Mouse (Mus musculus): ENCODE data around the gene Bdh2.

Bdh2 gene

GRCm38 (mm10) chr3:135280669-135281415 lies at the start of gene Bdh2:
Bdh2 (plus strand) TSS chr3:135281221.
- in situ Hi-C loops (cut with MseI, MboI), result loop anchor here (5.0 to 25.0 kb wide), 2 partner anchors 46 to 431 kb away; no protein-coding TSS in a partner anchor

GRCm38 (mm10) chr3:135232058-135232457 lies 49.0 kb upstream of the Bdh2 start:
- in situ Hi-C loops (cut with MseI, MboI), result no loop called here

DNA sequence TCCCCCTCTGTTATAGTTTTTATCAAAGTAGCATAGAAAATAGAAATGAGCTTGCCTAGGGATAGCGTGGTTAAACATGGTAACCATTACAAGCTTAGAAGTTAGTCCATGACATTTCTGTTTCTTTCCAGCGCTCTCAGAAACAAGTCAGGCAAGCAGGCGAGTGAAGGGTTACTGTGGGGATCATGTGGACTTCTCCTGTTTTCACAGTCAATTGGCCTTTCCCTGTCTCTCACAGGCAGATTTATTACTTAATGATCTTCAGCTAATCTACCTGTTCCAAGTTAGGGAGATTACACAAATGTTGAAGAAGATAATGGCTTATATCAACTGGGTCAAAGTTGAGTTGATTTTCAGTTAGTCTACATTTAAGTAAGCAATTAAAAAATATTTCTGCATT lies 48.6 kb upstream of the Bdh2 start:
- in situ Hi-C loops (cut with MseI, MboI), result no loop called here

DNA sequence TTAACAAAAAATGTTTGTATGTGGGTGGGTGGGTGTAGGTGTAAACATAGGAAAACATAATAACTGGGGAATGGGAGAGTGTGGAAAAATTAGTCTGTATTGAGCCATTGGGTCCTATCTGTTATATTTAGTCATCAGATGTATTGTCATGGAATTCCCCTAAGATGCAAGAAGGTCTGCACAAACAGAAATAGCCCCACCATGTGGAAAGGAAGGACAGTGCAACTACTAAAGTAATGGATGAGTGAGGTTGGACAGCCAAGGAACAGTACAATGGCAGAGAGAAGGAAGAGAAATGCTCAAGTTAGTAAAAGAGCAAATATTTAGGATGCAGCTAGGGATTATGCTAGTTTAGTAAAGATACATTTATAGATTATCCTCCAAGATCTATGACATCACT lies 35.3 kb upstream of the Bdh2 start:
- in situ Hi-C loops (cut with MseI, MboI), result no loop called here

- in situ Hi-C loops (cut with MseI, MboI), result no loop called here
These were observed 34.2 kb upstream of the Bdh2 start for GRCm38 (mm10) chr3:135246828-135247227.

- in situ Hi-C loops (cut with MseI, MboI), result no loop called here
These were observed 31.9 kb upstream of the Bdh2 start for GRCm38 (mm10) chr3:135249104-135249503.

DNA sequence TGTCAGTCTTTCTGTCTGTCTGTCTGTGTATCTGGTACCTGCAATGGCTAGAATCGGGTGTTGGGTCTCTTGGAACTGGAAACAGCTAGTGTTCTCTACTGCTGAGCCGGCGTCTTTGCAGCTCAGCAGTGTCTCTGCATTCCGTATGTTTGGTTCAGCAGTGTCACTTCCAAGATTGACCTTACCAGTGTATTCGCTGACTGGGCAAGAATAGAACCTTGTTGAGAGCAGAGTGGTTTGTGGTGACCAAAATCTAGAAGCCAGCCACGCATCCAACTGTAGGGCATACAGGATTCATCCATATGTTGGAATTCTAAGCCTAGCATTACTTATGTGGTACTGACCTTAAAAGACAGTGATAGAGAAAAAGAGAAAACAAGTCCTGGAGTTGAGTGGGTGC lies 29.2 kb upstream of the Bdh2 start:
- in situ Hi-C loops (cut with MseI, MboI), result no loop called here

- in situ Hi-C loops (cut with MseI, MboI), result no loop called here
These were observed 26.2 kb upstream of the Bdh2 start for GRCm38 (mm10) chr3:135254784-135255183.

DNA sequence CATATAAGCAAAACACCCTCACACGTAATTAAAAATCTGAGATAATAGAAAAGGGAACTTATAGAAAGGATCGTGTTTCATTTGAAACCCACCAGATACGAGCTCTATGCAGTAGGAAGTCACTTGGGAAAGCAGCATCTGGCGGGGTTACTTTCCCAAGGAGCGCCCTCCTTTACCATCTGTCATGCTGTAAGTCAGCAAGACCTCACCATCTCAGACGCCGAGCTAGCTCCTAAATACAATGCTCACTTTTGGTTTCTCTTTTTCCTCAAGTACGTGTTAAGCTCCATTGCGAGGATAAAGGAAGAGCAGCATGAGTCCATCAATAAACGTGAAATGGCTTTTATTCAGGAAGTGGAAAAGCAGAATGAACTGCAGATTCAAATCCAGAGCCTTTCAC lies 22.1 kb upstream of the Bdh2 start:
- in situ Hi-C loops (cut with MseI, MboI), result no loop called here

GRCm38 (mm10) chr3:135260233-135260632 lies 20.8 kb upstream of the Bdh2 start:
- in situ Hi-C loops (cut with MseI, MboI), result no loop called here

GRCm38 (mm10) chr3:135268616-135269015 lies 12.4 kb upstream of the Bdh2 start:
- in situ Hi-C loops (cut with MseI, MboI), result no loop called here

DNA sequence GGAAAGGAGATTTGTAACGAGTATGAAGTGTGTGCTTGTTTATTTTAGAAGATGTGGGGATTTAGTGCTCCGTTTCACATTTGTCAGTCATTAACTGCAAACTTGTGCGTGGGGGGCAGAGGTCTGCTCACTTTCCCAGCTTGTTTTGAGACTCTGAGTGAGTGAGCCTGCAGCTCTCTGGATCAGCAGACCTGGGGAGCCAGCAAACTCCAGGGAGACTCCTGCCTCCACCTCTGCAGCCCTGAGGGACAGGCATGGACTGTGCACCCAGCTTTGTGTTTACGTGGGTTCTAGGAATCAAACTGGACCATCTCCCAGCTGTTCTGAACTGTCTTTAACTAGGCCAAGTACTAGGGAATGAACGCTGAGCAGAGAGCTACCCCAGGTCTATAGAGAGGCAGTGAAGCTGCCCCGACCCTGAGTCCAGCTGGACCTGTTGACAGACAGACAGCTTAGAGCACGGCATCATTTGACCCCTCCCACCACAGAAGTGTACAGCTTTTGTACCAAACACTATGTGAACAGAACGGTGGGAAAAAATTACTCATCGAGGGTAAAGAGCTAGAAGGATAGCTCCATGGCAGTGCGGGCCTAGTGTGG lies 11.5 kb upstream of the Bdh2 start:
- in situ Hi-C loops (cut with MseI, MboI), result no loop called here

GRCm38 (mm10) chr3:135272627-135273026 lies 8.4 kb upstream of the Bdh2 start:
- in situ Hi-C loops (cut with MseI, MboI), result no loop called here

DNA sequence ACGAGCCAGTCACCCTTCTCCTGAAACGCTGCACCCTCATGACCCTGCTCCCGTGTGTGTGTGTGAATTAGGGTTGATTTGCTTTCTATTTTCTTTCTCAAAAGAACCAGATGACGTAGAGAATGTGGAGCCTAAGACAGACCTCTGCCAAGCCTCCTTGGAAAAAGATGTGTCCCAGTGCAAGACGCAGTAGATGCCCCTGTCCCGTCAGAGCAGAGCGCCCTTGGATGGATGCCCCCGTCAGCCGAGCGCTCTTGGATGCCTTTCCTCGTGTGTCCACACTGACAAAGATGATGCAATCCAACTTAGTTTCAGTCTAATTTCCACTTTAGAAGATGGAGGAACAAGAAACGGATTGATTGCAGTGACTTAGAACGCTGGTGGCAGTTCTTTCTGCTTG lies 8.0 kb upstream of the Bdh2 start:
- in situ Hi-C loops (cut with MseI, MboI), result no loop called here

DNA sequence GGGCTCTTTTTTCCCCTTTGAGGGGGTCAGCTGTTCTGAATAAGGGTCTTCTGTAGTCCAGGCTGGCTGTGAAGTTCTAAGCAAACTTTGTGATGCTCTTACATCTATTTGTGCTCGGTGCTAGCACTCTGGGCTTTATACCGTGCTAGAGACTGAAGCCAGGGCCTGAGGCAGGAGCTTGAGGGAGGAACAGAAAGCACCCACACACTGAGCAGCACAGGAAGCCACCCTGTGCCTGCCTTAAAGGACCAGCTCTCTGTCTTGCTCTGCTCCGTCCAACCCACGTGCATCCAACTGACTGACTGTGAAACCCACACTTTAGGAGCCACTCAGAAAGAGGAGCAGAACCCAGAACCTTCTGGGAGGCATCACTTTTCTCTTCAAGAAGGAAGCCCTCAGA lies 861 bp upstream of the Bdh2 start:
- in situ Hi-C loops (cut with MseI, MboI), result loop anchor here (5.0 to 25.0 kb wide), 2 partner anchors 47 to 432 kb away; no protein-coding TSS in a partner anchor

DNA sequence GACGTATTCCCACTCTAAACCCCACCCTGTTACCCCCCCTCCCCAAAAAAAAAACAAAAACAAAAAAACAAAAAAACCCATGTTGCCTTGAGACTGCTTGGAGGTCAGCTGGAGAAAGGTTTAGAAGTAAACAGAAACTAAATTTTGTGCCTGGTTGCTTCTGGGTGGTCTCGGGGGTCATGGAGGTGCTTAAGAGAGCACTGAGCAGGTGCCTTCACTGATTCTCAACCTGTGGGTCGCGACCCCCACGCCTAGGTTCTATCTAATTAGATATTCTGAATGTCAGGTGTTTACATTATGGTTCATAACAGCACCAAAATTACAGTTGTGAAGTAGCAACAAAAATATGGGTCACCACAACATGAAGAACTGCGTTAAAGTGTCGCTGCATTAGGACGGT lies 680 bp downstream of the Bdh2 start:
- in situ Hi-C loops (cut with MseI, MboI), result loop anchor here (5.0 to 25.0 kb wide), 2 partner anchors 46 to 431 kb away; no protein-coding TSS in a partner anchor

GRCm38 (mm10) chr3:135285256-135285655 lies 4.2 kb downstream of the Bdh2 start:
- in situ Hi-C loops (cut with MseI, MboI), result loop anchor here in 1 of 2 experiments (25.0 kb wide), 1 partner anchor 427 kb away; no protein-coding TSS in a partner anchor

DNA sequence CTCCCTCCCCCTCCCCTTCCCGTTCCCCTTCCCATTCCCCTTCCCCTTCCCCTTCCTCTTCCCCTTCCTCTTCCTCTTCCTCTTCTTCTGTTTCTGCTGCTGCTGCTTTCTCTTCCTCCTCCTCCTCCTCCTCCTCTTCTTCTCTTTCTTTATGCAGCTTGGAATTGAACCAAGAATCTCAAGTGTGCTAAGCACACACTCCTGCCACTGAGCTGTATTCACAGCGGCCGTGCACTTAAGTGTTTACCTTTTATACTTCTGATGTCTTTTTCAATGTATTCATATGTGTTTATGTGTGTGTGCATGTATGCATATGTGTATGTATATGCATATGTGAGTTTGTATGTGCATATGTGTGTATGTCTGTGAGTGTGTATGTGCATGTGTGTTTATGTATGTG lies 4.8 kb downstream of the Bdh2 start:
- in situ Hi-C loops (cut with MseI, MboI), result loop anchor here in 1 of 2 experiments (25.0 kb wide), 1 partner anchor 426 kb away; no protein-coding TSS in a partner anchor

DNA sequence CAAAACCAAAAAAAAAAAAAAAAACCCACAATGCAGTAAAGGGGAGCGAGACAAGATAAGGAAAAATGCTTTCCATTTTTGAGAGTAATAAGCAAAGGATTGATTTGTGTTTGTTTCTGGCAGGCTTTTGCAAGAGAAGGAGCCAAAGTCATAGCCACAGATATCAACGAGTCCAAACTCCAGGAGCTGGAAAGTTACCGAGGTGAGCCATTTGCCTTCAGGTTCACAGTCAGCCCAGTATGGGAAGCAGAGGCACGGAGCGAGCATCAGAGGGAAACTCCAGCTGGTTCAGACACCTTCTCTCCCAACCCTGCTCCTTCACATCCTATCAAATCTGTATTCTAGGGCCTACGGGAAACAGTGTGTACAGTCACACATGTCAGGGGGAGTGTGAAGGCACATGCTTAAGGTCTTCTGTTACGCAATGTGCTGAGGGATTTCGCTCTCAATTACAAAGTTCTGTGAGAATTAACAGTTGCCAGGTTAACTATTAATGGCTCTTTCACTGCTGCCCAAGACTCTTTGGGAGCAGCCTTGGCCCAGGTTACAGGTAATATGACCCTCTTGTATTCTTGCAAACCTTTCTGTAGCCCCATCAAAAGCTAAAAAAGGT lies 7.2 kb downstream of the Bdh2 start:
- in situ Hi-C loops (cut with MseI, MboI), result loop anchor here in 1 of 2 experiments (25.0 kb wide), 1 partner anchor 424 kb away; no protein-coding TSS in a partner anchor

GRCm38 (mm10) chr3:135289148-135289547 lies 8.1 kb downstream of the Bdh2 start:
- in situ Hi-C loops (cut with MseI, MboI), result loop anchor here in 1 of 2 experiments (25.0 kb wide), 1 partner anchor 423 kb away; no protein-coding TSS in a partner anchor

- in situ Hi-C loops (cut with MseI, MboI), result loop anchor here in 1 of 2 experiments (5.0 to 25.0 kb wide), 2 partner anchors 37 to 422 kb away; no protein-coding TSS in a partner anchor
These were observed 9.4 kb downstream of the Bdh2 start for GRCm38 (mm10) chr3:135290249-135290894.

DNA sequence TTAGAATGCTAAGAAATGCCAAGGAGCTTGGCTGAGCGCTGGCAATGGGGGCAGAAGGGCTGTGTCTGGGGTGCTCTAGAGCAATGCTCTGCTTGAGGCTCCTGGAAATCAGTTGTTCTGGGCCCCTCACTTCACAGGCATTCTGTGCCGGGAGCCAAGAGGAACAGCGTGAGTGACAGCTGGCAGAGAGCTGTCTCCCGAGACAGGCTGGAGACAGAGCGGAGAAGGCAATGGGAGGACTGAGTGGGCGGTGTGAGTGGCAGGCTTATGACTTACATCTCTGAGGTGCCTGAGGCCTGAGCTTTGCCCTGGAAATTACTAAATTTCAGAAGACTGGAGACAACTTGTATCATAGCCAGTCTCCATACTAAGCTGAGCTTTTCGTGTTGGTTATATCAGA lies 12.7 kb downstream of the Bdh2 start:
- in situ Hi-C loops (cut with MseI, MboI), result loop anchor here in 1 of 2 experiments (5.0 to 25.0 kb wide), 2 partner anchors 34 to 419 kb away; no protein-coding TSS in a partner anchor

Measured in mouse trophoblast stem cell (cell line).